Mouse (Mus musculus) megakaryocyte, adult 5-6 weeks (primary cell): ENCODE measurements around the gene Micu1. TPM values are rescaled to one million over a fixed set of nuclear protein-coding genes. Genes with fewer than 3 reads are reported as not detected.
"Not testable (repeated sequence)": the region's sequence is repeated elsewhere in the genome, so short reads cannot be mapped to it uniquely, and the experiment has no call there.

Experiments
- ATAC-seq: 2 replicates; pipeline ENCODE4 v1.8.0; 2016; ENCODE audit warnings: mild to moderate bottlenecking, inconsistent platforms; ENCODE audit not compliant: poor library complexity, severe bottlenecking
- total RNA-seq, 2 experiments: library from RNA; stranded (forward) in 1 of 2; stranded (reverse) in 1 of 2; fragments of 153-499, 151-499 nt in 1 of 2; fragments of 221-1000, 200-1000 nt in 1 of 2; gene quantifications; 2 replicates each; pipeline versions ENCODE4 v1.2.3 to v1.2.4; 2015 to 2017

Micu1 gene
- total RNA-seq, 2 experiments from 2014 or later, result 29.7 to 42.2 TPM

GRCm38 (mm10) chr10:59844686-59845085, 142.4 kb downstream of the Micu1 start:
- ATAC-seq, result no peak

GRCm38 (mm10) chr10:59846416-59846815, 144.1 kb downstream of the Micu1 start:
- no peak for ATAC-seq

DNA sequence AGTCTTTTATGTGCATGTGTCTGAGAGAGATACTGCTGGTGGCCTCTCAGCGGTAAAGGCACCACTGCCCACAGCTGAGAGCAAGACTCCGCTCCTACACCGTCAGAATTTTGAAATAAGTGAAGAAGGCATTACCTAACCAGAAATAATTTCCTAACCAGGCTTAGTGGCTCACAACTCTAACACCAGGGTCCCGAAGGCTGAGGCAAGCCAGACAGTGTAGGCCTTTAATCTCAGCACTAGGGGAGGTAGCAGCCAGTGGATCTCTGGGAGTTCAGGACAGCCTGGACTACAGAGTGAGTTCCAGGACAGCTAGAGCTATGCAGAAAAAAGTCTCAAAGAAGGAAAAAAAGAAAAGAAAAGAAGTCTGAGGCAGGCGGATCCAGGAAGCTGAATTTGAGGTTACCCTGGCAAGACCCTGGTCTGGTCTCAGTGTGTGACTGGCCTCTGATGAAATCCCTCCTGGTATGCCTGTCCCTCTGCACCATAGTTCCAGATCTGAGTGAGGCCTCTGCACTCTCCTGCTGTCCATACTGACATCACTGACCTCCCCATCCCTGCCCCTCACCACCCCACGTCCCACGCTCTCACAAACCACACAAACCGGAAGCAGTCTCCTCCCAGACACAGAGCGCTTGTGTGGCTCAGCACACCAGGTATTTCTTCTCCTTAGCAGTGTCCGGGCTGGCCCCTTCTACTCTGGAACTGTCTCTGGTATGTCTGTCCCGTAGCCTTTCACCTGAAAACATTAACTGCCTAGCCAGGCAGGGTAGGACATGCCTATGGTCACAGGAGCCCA, 146.0 kb downstream of the Micu1 start:
- ATAC-seq, result peak; percentile 72

DNA sequence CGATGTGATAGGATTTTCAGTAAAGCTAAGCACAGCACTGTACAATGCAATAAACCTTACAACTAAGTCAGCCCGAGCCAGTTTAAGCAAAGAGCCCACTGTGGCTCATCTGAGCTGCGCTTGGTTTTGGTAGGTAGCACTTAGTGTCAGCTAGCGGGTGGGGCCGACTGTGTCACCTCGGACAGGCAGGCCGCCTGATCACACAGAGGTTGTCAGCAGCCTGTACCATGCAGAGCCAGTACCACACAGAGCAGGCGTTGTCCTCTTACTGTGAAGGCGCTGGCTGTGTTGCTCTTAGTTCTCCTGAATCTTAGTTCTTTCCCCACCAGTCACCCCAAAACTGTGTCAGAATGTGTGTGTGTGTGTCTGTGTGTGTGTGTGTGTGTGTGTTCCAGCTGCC, 146.7 kb downstream of the Micu1 start:
- ATAC-seq, result no peak

DNA sequence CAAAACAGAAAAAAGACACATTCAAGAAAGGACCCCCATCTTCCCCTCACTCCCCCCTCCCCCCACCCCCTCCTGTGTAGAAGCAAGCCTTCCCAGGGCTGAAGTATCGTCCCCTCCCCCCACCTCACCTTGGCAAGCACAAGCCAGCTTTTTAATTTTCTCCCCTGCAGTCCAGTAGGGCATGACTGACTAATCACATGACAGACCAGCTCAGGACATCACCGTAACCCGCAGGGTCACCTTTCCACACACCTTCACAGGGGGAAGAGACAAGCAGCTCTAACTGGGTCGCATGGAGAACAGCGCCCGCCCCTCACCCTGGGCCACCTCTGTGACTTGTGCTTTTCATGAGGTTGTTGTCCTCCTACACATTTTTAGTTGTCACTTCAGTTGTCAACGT, 147.1 kb downstream of the Micu1 start:
- ATAC-seq, result no peak

DNA sequence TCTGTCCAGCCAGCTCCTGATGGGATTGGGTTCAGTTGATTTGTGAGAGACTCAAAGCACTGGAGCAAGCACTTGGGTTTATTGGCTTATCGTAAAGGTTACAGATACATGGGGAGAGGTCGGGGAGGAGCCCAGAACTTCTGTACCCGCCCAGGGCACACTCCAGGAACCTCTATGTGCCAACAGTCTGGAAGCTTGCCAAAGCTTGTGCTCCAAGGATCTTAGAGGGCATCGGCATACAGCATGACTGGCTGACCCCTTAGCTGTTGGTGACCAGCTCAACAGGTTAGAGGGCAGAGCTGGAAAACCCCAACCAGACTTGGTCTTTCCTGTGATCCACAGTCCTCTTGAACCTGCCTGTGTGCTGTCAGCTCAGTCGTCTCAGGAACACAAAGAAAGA, 154.9 kb downstream of the Micu1 start:
- no peak for ATAC-seq

DNA sequence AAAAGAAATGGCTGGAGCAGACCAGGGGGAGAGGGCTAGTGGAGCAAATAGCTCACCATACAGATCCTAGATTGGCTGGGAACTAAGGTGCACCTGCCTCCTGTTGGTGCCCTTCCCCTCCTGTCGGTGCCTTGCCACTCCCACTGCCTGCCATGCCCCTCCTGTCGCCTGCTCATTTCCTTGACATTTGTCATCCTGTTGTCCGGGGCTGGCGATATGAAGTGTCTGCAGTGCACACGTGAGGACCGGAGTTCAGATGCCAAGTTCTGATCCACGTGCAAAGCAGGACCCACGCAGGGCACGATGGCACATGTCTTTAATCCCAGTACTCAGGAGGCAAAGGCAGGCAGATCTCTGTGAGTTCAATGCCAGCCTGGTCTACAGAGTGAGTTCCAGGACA, 158.4 kb downstream of the Micu1 start:
- no peak for ATAC-seq

GRCm38 (mm10) chr10:59861201-59861600, 158.9 kb downstream of the Micu1 start:
- no peak for ATAC-seq

DNA sequence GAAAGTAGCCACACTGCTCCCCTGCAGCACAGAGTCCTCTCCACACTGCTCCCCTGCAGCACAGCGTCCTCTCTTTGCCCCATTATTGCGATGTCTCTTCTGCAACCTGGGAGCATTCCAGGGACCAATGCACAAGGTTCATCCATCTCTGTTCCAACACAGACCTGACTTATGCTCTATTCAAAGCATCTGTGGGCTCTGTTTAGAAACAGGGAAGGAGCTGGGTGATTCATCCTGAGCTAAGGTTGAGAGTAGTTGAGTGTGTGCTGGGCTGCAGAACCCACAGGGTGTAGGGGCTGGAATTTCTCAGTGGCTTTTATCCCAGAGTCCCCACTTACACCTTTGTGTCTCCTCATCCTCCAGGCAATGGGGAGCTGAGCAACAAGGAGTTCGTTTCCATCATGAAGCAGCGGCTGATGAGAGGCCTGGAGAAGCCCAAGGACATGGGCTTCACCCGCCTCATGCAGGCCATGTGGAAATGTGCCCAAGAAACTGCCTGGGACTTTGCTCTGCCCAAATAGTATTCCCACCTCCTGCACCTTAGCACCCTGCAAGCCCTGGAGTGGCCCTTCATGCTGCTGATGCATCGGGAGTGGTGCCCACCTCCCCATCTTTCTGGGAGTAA, 160.7 kb downstream of the Micu1 start:
- ATAC-seq, result no peak

GRCm38 (mm10) chr10:59863620-59864019, 161.3 kb downstream of the Micu1 start:
- no peak for ATAC-seq

GRCm38 (mm10) chr10:59864232-59864875, 162.1 kb downstream of the Micu1 start:
- ATAC-seq, result no peak

- ATAC-seq, result peak; percentile 98
Observed at GRCm38 (mm10) chr10:59864884-59865726, 162.8 kb downstream of the Micu1 start.

DNA sequence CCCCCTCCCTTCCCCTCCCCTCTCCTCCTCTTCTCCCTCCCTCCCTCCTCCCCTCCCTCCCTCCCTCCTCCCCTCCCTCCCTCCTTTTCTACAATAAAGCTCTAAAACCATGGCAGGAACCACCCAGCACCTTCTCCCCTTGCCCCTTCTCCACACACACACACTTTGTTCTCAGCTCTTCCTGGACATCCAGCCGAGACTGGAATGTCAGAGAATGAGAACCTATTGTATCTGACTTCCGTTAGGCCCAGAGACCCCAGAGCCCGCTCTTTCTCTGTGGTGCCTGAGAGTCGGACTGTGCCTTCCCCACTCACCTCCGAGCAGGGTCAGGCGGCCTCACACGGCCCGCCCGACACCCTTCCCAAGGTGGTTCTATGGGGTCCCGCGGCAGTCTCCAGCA, 166.0 kb downstream of the Micu1 start:
- ATAC-seq, result no peak

DNA sequence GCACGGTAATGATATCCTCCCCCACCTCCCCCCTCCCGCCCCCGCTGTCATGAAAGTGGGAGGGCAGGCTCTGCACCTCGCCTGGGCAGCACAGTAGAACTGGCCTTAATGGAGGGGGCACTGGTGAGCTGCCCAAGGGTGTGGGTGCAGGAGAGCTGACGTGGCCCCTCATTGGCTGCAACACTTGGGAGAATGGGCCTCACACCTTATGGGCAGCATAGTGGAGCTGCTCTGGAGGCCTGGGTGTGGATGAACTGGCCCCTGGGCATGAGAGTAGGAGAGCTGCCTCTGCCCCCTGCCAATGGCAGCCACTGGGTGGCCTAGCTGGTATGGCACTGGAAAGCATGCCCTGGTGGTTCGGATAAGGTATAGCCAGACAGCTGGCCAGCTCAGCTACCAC, 167.8 kb downstream of the Micu1 start:
- ATAC-seq, result no peak

DNA sequence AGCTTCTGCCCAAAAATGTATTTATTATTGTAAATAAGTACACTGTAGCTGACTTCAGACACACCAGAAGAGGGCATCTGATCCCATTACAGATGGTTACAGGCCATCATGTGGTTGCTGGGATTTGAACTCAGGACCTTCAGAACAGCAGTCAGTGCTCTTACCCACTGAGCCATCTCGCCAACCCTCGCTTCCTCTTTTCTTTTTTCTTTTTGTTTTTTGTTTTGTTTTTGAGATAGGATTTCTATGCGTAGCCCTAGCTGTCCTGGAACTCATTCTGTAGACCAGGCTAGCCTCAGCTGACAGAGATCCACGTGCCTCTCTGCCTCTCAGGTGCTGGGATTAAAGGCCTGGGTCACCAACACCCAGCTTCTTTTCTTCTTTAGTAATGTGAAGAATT, 170.4 kb downstream of the Micu1 start:
- ATAC-seq, result not testable (repeated sequence)

GRCm38 (mm10) chr10:59873206-59873605, 170.9 kb downstream of the Micu1 start:
- no peak for ATAC-seq

DNA sequence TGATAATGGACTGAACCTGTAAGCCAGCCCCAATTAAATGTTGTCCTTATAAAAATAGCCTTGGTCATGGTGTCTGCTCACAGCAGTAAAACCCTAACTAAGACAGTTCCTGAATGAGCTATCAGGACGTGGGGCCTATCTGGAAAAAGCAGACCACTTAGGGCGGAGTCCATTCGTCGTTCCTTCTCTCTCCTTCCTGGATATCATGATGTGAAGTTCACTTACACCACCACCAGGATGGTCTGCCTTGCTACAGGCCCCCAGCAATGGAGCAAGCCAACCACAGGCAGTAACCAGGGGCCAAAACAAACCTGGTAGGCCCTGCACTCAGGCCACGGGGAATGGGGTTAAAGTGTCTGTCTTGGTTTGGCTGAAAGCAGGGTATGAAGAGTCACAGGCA, 171.3 kb downstream of the Micu1 start:
- ATAC-seq, result no peak

- ATAC-seq, result no peak
Observed at GRCm38 (mm10) chr10:59875396-59875795, 173.1 kb downstream of the Micu1 start.

- not testable (repeated sequence) for ATAC-seq
Observed at GRCm38 (mm10) chr10:59876698-59877097, 174.4 kb downstream of the Micu1 start.

DNA sequence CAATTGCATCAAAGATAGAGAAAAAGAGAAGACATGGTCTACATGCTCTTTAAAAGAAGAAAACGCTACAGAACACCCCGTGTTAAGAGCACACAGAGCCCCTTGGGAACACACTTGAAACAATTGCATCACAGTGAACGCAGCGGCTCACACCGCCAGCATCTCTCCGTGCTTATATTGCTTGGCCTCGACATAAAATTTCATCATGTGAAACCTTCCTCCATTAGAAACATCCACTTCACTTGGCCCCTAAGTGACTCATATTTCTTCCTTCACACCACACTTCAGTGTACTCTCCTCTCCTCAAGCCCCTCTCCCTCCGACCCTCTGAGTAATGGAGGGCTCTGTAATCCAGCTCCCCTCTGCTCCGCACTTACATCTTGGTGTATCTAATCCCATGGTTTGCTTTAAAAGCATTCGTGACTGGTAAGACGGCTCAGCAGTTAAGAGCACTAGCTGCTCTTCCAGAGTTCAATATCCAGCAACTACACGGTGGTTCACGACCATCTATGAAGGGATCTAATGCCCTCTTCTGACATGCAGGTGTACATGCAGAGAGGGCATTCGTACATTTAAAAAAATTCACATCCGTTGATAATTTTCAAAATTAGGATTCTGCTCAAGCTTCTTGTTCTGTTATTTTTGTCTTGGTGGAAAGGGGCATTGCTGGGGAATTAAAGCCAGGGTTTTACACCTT, 175.3 kb downstream of the Micu1 start:
- ATAC-seq, result no peak
